Mouse (Mus musculus) thymus, postnatal 10 days (tissue): Measurements from ENCODE around the gene Nup153.
A peak's percentile ranks its signal among the peaks of the same experiment; 100 is the strongest.

Experiments used
- DNase-seq, 2 experiments: peaks; one replicate each; pipeline ENCODE4 v3.0.0; 2021; ENCODE audit warnings: low spot score in 2 of 2

Nup153 gene

DNA sequence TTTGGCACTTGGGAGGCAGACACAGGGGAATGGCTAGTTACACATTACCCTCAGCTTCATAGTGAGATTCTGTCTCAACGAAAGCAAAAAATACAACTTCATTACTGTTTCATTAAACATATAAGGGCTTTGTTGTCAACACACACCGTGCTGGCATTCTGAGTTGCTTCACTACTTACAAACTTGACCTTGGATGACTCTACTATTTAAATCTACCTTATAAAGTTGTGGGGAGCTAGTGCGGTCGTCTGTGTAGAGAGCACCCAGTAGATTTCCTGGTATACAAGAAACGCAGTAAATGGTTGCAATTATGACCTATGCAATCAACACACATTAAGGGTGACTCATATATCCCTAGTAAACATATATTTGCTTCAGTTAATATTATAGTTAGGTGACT lies 671 bp upstream of the Nup153 start:
- DNase-seq = no peak

- DNase-seq = peak; percentile 61
Observed at GRCm38 (mm10) chr13:46727038-46727836, 503 bp downstream of the Nup153 start.

- peak; percentile 19 to 33 for DNase-seq
Observed at GRCm38 (mm10) chr13:46726288-46727037, 1.3 kb downstream of the Nup153 start.

DNA sequence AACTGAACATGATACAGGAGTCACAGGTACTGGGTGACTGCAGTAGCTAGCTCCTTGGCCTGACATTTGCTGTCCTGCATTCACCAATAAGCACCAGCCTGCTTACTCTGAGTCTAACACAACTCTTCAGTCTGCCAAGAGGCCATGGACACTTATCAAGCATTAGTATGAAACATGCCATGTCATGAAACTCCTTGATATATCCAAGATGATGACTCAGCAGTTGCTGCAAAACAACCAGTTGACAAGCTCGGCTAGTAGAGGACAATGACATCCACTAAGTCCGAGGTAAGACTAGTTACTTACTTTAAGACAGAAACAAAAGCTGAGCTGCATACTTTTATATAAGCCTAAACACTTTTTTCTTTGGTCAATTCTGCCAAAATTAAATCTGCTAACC lies 2.5 kb downstream of the Nup153 start:
- DNase-seq = no peak

GRCm38 (mm10) chr13:46724371-46724770 lies 3.4 kb downstream of the Nup153 start:
- no peak for DNase-seq

- no peak for DNase-seq
Observed at GRCm38 (mm10) chr13:46721009-46721408, 6.7 kb downstream of the Nup153 start.

GRCm38 (mm10) chr13:46718893-46719400 lies 8.8 kb downstream of the Nup153 start:
- no peak for DNase-seq

DNA sequence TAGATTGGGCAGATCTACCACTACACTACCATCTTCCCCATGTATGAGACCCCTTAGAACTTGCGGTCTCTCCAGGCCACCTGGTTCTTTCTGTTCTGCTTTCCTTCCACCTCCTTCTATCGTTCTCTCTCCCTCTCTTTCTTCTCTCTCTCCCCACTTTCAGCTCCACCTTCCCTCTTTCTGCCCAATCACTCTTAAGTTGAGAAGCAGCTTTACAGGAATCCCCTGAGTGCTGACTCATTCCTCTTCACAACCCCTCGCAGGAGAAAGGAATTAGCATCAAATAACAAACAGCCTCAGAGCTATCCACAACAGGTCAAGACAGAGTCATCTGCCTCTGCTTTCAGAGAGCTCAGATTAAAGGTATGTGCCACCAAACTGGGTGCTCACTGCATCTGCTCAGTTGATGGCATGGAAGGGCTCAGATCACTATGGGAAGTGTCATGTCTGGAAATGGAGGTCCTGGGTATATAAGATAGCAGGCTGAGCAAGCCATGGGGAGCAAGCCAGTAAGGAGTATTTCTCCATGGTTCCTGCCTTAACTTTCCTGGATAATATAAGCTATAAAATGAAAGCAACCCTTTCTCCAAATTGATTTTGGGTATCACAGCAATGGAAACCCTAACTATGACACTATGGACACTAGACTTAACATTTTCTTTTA lies 11.6 kb downstream of the Nup153 start:
- DNase-seq = no peak

- no peak for DNase-seq
Observed at GRCm38 (mm10) chr13:46713486-46713885, 14.3 kb downstream of the Nup153 start.

- peak in 1 of 2 experiments; percentile 17 for DNase-seq
Observed at GRCm38 (mm10) chr13:46703138-46703537, 24.6 kb downstream of the Nup153 start.

- DNase-seq = no peak
Observed at GRCm38 (mm10) chr13:46701486-46701885, 26.3 kb downstream of the Nup153 start.

- DNase-seq = no peak
Observed at GRCm38 (mm10) chr13:46699372-46699771, 28.4 kb downstream of the Nup153 start.

DNA sequence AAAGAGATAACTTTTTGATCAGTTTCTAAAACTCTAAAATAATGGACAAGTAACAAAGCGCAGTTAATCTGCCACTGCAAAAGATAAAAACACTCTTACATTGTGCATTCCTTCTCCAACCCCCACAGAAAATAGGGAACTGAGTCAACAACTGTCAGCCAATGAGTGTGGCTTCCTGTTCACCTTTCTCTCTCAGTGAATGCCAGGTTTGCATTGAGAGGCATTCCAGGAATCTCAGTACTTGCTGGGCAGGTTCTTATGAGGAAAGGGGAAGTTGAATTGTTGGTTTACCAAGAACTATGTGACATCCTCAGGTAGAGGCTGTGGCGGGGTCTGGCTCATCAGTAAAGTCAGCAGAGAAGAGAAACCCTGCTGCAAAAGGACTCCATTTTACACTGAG lies 31.0 kb downstream of the Nup153 start:
- no peak for DNase-seq

GRCm38 (mm10) chr13:46695932-46696331 lies 31.8 kb downstream of the Nup153 start:
- DNase-seq = no peak

DNA sequence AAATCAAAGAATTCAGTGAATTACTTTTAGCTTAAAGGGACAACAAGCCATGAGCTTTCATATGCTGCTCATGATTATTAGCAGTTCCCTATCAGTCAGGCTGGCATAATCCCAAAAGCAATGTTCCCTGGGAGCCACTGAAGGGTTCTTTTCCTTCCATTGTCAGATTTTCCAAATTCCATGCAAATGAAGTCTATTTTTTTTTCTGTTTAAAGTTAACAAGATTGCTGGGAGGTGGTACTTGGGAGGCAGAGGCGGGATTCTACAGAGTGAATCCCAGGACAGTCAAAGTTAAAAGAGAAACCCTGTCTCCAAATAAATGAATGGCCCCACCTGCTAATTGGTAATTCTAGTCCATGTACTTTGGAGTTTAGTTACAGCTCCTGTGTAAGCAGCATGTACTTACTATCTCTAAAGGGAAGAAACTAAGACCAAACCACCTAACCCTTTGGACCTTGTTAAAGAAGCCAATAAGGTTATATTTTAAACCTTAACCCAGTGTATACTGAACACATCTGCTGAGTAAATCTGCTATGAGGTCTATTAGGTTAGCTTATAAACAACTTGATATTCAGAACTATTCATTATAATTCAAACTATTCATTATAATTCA lies 32.3 kb downstream of the Nup153 start:
- no peak for DNase-seq

DNA sequence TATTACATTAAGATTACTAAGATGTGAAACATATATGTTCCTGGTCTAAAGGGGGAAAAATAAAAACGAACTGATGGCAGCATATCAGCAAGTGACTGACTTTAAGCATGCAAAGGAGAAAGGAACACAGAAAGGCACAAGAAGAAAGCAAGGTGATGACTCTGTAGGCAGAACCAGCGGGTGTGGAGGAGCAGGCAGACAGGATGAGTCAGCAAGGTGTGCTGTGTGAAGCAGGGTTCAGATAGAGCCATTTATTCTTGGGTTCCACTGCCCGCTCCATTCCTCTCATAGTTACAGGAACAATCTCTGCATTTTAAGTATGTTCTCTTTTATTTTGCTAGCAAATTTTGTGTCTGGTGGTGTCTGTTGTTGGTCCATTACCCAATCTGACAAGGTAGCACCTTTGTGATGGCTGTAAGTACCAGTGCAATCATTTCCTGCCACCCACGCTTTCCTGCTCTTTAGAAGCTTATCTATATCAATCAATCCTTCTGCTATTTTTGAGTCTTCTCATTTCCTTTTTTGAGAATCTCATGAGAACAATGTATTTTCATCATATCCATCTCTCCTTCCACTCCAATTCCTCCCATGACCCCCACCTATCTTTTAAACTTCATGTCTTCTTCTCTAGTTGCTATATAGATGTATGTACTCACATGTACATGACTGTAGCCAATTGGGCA lies 37.0 kb downstream of the Nup153 start:
- DNase-seq = peak in 1 of 2 experiments; percentile 9

DNA sequence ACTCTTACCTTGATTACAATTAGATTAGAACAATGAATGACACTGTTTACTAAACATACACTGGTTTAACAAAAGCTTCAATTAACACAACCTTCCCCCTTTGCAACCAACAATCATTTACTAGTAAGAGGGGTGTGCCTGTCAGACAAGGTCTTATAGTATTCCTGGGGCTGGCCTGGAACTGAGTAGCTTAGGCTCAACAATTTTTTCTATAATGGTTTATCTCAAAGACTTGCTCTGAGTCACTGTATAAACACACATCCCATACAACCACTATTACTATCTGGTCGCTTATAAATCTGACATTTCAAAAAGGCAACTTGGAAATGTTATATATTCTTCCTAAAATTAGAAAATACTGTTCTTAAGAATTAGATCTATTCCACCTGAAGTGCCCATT lies 44.4 kb downstream of the Nup153 start:
- no peak for DNase-seq

GRCm38 (mm10) chr13:46682921-46683320 lies 44.8 kb downstream of the Nup153 start:
- no peak for DNase-seq

- no peak for DNase-seq
Observed at GRCm38 (mm10) chr13:46677721-46678120, 50.0 kb downstream of the Nup153 start.

DNA sequence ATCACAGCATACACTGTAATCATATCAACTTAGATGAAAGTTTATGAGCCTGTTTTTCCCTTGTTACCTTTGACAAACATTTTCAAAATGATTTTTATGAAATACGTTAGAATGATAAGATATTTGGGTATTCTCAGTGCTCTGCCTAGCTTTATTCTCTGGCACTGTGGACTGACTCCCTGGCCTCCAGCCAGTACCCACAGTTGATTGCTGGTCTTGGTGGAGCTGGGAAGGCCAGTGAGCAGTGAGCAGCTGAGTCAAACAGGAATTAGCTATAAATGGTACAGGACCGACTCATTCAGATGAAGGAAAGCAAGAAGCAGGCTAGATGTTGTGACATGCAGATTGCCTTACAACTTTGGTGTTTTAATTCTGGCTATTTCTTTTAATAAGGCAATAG lies 53.1 kb downstream of the Nup153 start:
- no peak for DNase-seq

- no peak for DNase-seq
Observed at GRCm38 (mm10) chr13:46670514-46670913, 57.2 kb downstream of the Nup153 start.
